Mouse (Mus musculus) forebrain, embryonic 10.5 days (tissue): ENCODE measurements around the gene Rnf32. TPM values are rescaled to one million over a fixed set of nuclear protein-coding genes. Genes with fewer than 3 reads are reported as not detected.

Experiments used
- polyA plus RNA-seq: library from polyadenylated mRNA; unstranded; fragments of >200 nt; fragmentation: Nextera tagmentation; extraction: Ambion mirVana; gene quantifications from 2 replicates; pipeline ENCODE4 v1.2.1, GENCODE M21; 2016

The Rnf32 gene
- polyA plus RNA-seq, 1 experiment from 2014 or later: 4.8 TPM

Other genes starting within 250 kb of the Rnf32 start
- gene Lmbr1, start 182.4 kb downstream of the Rnf32 start, polyA plus RNA-seq: 9.1 and 9.7 TPM in 2 replicates
- gene Nom1, start 238.7 kb downstream of the Rnf32 start, polyA plus RNA-seq: 35.1 and 40.6 TPM in 2 replicates